Mouse (Mus musculus): ENCODE measurements around the gene Qsox2. TPM values are rescaled to one million over a fixed set of nuclear protein-coding genes. Genes with fewer than 3 reads are reported as not detected.

Gene Qsox2
- 10 to 100 TPM; 15.8 to 15.9 TPM for total RNA-seq (2021)

DNA sequence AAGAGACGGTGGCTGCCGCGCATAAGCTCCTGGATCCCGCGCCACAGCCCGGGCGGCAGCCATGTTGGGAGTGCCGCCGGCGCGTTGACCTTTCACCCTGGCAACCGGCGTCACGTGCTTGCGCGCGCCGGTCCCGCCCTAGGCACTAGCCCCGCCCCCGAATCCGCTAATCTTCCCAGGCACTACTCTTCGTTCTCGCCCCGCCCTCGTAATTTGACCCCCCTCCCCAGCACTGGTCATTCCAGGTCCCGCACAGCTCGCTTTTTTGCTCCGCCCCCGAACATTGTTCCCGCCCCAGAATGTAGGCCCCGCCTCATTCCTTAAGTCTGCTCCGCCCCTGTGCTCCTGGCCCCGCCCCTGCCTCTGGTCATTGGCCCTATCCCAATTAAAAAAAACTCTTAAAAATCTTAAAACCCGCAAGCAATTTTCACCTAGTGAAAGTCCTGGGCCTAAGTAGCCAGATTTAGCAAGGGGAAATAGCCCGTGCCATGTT is at the start of gene Qsox2:
Gene Qsox2 (minus strand): TSS at position 236 of the 493 bp plus-strand sequence.
- intact Hi-C loops (cut with DNase I): loop anchor here (5.0 kb wide), 1 partner anchor 255 kb away; the partner anchor contains the start of gene Camsap1
- DNase-seq (ENCODE audit: low spot score): peak; percentile 79

- DNase-seq (ENCODE audit: low spot score): no peak
- intact Hi-C loops (cut with DNase I): no loop called here
Measured at GRCm38 (mm10) chr2:26286391-26286790, 49.1 kb upstream of the Qsox2 start.

- intact Hi-C loops (cut with DNase I): no loop called here
- DNase-seq (ENCODE audit: low spot score): no peak
Measured at GRCm38 (mm10) chr2:26285804-26286203, 48.5 kb upstream of the Qsox2 start.

GRCm38 (mm10) chr2:26280594-26280993 is 43.3 kb upstream of the Qsox2 start:
- intact Hi-C loops (cut with DNase I): no loop called here
- no peak for DNase-seq (ENCODE audit: low spot score)

- intact Hi-C loops (cut with DNase I): loop anchor here (10.0 kb wide), 1 partner anchor 225 kb away; no protein-coding TSS in a partner anchor
- no peak for DNase-seq (ENCODE audit: low spot score)
Measured at GRCm38 (mm10) chr2:26279712-26280111, 42.4 kb upstream of the Qsox2 start.

DNA sequence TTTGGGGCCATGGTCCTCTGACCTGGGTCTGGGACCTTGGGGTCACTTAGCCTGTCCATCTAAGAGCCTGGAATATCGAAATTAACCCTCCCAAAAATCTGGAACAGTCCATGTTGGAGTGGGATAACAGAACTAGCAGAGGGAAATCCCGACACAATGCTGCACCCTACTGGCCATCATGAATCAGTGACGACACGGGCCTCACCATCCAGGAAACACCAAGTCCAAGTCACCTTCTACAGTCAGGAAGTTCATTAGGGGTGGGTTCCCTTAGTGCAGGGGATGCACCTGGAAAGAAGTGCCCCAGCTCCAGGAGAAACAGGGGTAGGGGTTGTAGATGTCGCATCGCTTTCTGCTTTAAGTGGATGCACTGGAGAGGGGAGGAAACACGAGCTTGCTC is 36.3 kb upstream of the Qsox2 start:
- DNase-seq (ENCODE audit: low spot score): no peak
- intact Hi-C loops (cut with DNase I): loop anchor here (1.0 to 10.0 kb wide), 4 partner anchors 91 to 436 kb away; no protein-coding TSS in a partner anchor

GRCm38 (mm10) chr2:26268216-26268615 is 30.9 kb upstream of the Qsox2 start:
- no peak for DNase-seq (ENCODE audit: low spot score)
- intact Hi-C loops (cut with DNase I): no loop called here

GRCm38 (mm10) chr2:26266066-26266742 is 28.9 kb upstream of the Qsox2 start:
- intact Hi-C loops (cut with DNase I): no loop called here
- DNase-seq (ENCODE audit: low spot score): no peak

DNA sequence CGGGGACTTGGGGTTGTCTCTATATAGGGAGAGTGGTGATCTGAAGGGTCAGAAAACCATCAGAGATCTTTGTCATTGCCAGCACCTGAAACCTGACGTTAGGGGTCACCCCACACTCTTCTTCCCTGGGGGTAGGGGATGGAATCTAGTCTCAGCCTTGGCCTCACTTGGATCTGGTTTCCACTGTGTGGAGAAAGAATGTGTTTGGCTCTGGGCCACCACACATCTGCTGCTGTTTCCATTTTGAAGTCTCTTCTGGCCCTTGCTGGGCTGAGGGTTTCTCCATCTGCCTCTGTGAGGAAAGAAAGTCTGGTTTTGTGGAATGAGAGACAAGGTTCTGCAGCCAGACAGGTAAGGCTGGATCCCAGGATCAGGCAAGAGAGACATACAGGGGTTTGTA is 27.8 kb upstream of the Qsox2 start:
- intact Hi-C loops (cut with DNase I): no loop called here
- DNase-seq (ENCODE audit: low spot score): no peak

DNA sequence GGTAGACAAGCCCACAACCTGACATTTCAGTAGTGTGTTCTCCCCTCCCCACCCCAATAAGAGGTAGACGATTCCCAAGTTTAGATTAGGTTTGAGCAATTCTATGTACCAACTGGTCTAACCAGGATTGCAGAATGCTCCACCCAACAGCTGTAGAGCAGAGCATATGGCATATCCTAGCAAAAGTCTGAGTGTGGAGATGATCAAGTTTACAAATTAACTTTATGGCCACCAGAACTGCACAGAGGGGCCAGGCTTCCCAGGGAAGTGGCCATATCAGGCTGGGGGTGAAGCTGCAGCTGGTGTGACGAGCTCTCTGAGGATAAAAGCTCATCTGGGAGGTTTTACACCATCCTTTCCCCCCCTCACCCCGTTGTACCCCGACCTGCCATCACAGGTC is 27.3 kb upstream of the Qsox2 start:
- DNase-seq (ENCODE audit: low spot score): no peak
- intact Hi-C loops (cut with DNase I): no loop called here

DNA sequence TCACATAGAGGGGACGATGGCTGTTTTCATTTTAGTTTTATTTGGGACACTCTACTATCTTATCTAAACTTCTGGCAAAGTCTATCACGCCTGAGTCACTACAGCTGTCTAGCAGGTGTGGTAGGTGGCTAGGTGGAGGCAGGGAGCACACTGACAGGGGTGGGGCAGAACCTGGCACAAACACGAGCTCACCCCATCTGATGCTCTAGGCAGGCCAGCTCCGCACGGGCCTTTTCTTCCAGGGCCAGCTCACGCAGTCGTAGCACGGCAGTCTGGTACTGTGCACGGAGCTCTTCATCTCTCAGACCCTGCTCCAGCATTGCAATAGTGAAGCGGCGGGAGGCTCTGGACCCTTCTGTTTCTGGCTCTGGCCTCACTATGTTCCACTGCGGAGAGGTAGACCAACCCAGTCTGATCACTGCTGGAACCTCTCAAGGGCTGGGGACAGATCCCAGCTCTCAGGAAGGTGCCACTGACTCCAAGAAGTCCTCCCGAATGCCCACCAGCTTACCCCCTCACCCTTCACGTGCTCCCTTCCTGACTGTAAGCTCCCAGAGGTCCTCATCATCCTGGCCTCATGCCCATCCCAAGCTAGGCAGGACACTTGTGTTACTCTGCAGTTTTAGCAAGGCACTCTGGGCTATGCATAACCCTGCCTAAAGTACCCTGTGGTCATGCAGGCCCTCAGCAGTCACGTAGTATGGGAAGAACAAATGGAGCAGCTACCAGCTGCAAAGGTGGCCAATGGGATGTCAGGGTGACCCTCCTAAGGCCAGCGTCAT is 20.2 kb upstream of the Qsox2 start:
- intact Hi-C loops (cut with DNase I): no loop called here
- DNase-seq (ENCODE audit: low spot score): no peak

GRCm38 (mm10) chr2:26254816-26255215 is 17.5 kb upstream of the Qsox2 start:
- intact Hi-C loops (cut with DNase I): no loop called here
- no peak for DNase-seq (ENCODE audit: low spot score)

DNA sequence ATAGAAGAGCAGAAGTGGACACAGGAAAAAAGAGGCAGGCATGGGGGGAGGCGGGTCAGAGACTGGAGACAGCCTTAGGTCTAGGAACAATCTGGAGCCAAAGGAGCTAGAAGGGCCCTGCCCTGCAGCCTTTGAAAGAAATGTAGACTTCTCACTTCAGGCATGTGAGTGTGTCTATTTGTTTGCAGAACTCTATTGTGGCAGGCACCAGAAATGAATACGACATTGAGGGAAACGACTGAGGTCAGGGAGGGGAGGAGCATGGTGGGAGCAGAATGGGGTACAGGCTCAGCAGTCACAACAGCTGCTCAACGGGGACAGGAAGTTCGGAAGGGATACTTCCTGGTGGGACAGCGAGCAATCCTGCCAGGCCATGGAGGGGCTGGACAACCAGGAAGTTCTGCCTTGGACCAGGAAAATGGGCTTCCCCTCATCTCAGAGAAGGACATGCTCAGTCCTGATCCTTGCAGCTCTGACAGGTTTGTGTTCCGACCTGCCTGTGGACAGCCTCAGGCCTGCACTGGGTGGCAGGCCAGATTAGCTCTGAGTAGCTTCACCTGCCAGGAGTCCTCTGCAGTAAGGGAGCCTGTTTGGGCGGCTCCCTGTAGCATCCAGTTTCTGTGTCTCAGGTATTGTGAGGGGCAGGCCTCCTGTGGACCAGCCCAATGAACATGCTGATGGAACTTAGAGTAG is 15.3 kb upstream of the Qsox2 start:
- intact Hi-C loops (cut with DNase I): no loop called here
- DNase-seq (ENCODE audit: low spot score): no peak

DNA sequence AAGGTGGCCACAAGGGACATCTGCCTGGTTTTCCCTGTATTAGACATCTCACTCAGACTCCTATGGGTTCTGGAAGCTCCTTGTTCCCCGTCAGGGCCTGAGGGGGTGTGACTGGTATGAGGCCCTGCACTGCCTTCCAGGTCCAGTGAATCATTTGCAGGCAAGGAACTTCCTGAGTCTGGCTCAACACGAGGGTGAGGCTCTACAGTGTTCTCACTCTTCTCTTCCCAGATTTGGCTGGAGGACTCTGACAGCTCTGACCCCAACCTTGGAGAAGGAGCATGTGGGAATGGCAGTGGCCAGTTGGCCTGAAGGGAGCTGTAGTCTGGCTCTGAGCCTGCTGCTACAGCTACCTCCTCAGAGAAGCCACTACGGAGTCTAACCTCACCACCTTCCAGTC is 10.2 kb upstream of the Qsox2 start:
- DNase-seq (ENCODE audit: low spot score): no peak

DNA sequence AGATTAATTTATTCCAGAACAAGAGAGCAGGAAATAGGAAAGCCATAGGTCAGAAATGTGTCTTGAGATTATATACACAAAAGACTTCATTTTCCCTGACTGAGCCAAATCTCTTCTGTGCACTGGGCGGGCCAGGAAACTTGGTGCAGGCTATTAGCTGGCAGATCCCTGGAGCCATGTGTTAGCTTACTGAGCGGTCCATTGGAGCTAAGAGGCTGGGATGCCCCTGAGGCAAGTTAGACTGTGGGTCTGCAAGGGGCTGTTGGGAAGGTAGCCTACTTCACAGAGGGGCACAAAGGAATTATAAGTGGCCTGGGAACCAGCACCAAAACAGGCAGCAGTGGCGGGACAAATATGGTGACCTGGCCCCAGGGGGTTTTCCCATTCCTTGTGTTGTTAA is 3.5 kb upstream of the Qsox2 start:
- intact Hi-C loops (cut with DNase I): no loop called here
- no peak for DNase-seq (ENCODE audit: low spot score)

More for the DNA sequence above, 10.2 kb upstream of the Qsox2 start:
- intact Hi-C loops (cut with DNase I): no loop called here

- intact Hi-C loops (cut with DNase I): no loop called here
- DNase-seq (ENCODE audit: low spot score): no peak
Measured at GRCm38 (mm10) chr2:26240330-26240729, 3.0 kb upstream of the Qsox2 start.

DNA sequence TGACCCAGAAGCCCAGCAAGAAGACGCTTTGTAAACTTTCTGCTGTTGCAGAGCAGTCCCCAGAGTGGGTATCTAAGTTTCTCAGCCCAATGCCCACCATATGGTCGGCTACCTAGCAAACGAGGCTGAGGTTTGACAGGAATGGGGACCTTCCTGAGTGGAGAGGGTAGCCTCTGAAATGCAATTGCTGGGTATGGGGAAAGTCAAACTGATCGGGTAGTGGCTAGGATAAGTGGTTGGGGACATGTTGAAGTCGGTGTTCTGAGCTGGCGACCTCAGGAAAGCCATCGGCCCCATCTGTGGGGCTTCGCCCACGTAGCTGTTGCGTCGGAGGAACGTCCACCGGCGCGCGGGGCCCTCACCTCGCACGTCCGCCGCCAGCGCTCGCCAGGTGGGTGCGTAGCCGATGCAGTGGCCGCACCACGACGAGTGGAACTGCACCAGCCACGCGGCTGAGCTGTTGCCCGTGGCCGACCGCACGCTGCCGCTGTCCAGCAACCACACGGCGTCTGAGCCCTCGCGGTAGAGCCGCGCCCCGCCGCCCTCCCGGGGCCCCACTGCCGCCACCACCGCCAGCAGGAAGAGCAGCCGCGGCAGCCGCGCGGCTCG is 540 bp downstream of the Qsox2 start:
- intact Hi-C loops (cut with DNase I): loop anchor here (5.0 kb wide), 1 partner anchor 254 kb away; the partner anchor contains the start of gene Camsap1
- peak; percentile 10 for DNase-seq (ENCODE audit: low spot score)

- DNase-seq (ENCODE audit: low spot score): no peak
- intact Hi-C loops (cut with DNase I): loop anchor here (5.0 kb wide), 1 partner anchor 252 kb away; the partner anchor contains the start of gene Camsap1
Measured at GRCm38 (mm10) chr2:26234771-26235170, 2.6 kb downstream of the Qsox2 start.

- intact Hi-C loops (cut with DNase I): no loop called here
- no peak for DNase-seq (ENCODE audit: low spot score)
Measured at GRCm38 (mm10) chr2:26234253-26234652, 3.1 kb downstream of the Qsox2 start.

DNA sequence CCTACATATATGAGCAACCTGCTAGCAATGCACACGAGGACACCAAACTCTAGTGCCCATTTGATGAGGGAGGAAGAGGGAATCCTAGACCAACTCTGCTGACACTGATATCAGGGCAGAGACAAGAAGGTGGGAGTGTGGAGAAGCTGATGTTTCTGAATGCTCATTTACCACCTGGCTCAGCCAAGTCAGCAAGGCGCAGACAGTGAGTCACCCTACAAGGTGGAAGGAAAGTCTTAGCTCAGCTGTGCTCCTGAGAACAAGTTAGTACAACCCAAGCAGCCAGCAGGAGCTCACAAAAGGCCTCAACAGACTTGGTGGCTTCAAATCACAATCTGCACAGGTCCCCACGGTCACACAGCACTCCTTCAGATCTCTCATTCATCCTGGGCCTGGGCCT is 6.0 kb downstream of the Qsox2 start:
- intact Hi-C loops (cut with DNase I): no loop called here
- no peak for DNase-seq (ENCODE audit: low spot score)
